Mouse (Mus musculus) erythroblast, embryonic 14.5 days (primary cell): ENCODE measurements around the gene Sipa1l3.

Experiments used
- GATA1 ChIP-seq: IDR thresholded peaks from 2 replicates; pipeline ENCODE4 v1.6.1; 2012; ENCODE audit warnings: low read length, inconsistent platforms, mixed read lengths
- TAL1 ChIP-seq: IDR thresholded peaks from 3 replicates; pipeline ENCODE4 v1.6.1; 2012; ENCODE audit warnings: low read length, inconsistent platforms, mixed read lengths

GRCm38 (mm10) chr7:29305263-29305988, 213.0 kb downstream of the Sipa1l3 start:
- no peak for TF ChIP-seq GATA1
- TF ChIP-seq TAL1: no peak
